Mouse (Mus musculus) brain, embryonic 14.5 days (tissue): ENCODE measurements around the gene Itga1.

Experiments
- CTCF ChIP-seq: fragments of 200-500 bp; IDR thresholded peaks from 2 replicates; pipeline ENCODE4 v1.5.1; 2012; ENCODE audit warnings: inconsistent platforms, mild to moderate bottlenecking, moderate library complexity, borderline replicate concordance; ENCODE audit not compliant: insufficient read depth, insufficient read length; ENCODE audit errors: extremely low read depth
- POLR2A ChIP-seq: fragments of 200-500 bp; IDR thresholded peaks from 2 replicates; pipeline ENCODE4 v1.6.1; 2012; ENCODE audit warnings: mild to moderate bottlenecking, inconsistent platforms, borderline replicate concordance; ENCODE audit not compliant: poor library complexity, insufficient read depth, insufficient read length, severe bottlenecking; ENCODE audit errors: extremely low read depth

- TF ChIP-seq CTCF (no peak), POLR2A (no peak)
These were observed 21.7 kb downstream of the Itga1 start for GRCm38 (mm10) chr13:115079996-115080585.
